Mouse (Mus musculus): ENCODE data around the gene Heatr6.

The Heatr6 gene

GRCm38 (mm10) chr11:83815191-83815590 is 61.7 kb downstream of the Heatr6 start:
- no peak for DNase-seq

GRCm38 (mm10) chr11:83815628-83816027 is 62.1 kb downstream of the Heatr6 start:
- peak; percentile 13 for DNase-seq

- DNase-seq, result no peak
These were observed 63.6 kb downstream of the Heatr6 start for GRCm38 (mm10) chr11:83817048-83817447.

- no peak for DNase-seq
These were observed 64.5 kb downstream of the Heatr6 start for GRCm38 (mm10) chr11:83817994-83818393.

- no peak for DNase-seq
These were observed 65.2 kb downstream of the Heatr6 start for GRCm38 (mm10) chr11:83818591-83819127.

GRCm38 (mm10) chr11:83819806-83820483 is 66.4 kb downstream of the Heatr6 start:
- DNase-seq, result no peak

GRCm38 (mm10) chr11:83826142-83826541 is 72.6 kb downstream of the Heatr6 start:
- DNase-seq, result no peak

GRCm38 (mm10) chr11:83828553-83829142 is 75.2 kb downstream of the Heatr6 start:
- DNase-seq, result no peak

- DNase-seq, result no peak
These were observed 78.9 kb downstream of the Heatr6 start for GRCm38 (mm10) chr11:83832389-83832788.

Measured in layer of hippocampus, adult 9-11 months (tissue).